Mouse (Mus musculus): Measurements from ENCODE around the gene Gpr142.

- no peak for TF ChIP-seq CTCF (IDR thresholded peaks at IDR 0.05; ENCODE audit: insufficient read depth, low read length)
- no peak for TF ChIP-seq POLR2A (IDR thresholded peaks at IDR 0.05; ENCODE audit: borderline replicate concordance, extremely low read depth, low read depth, low read length)
These were observed 45.9 kb downstream of the Gpr142 start for GRCm38 (mm10) chr11:114844464-114845220.
